Comparison of ENCODE assay signal across 16 mouse cellular contexts in genomic region chr1:20478695-20479094, GRCm38 (mm10).
DNase-seq lines count a peak whose midpoint lies in the region; ATAC-seq and TF ChIP-seq lines count a peak whose summit lies in the region.
"Had no signal": no experiment of that assay in that cellular context is flagged by ENCODE, and none has a peak within 500 bp of the region (broad histone marks: within the 10 kb centered on the region; RNA-seq: fewer than 3 reads in every experiment).

No protein-coding gene starts in this region.

- no peak overlapping the region for H3K4me3 ChIP-seq in embryonic facial prominence, embryonic 12.5 days
- no peak overlapping the region for H3K4me3 ChIP-seq in embryonic facial prominence, embryonic 10.5 days
- 0 out of 2 replicates have a peak overlapping the region, but pooled peaks have one; percentile 46 for H3K4me3 ChIP-seq in hindbrain, embryonic 13.5 days
- H3K4me3 ChIP-seq in midbrain, embryonic 13.5 days (replicated peaks): peak overlapping the region; percentile 46

- H3K36me3 ChIP-seq in embryonic facial prominence, embryonic 12.5 days: no peaks in the 10 kb centered on the region
- H3K36me3 ChIP-seq in embryonic facial prominence, embryonic 10.5 days (replicated peaks): no peaks in the 10 kb centered on the region
- no peaks in the 10 kb centered on the region for H3K36me3 ChIP-seq in hindbrain, embryonic 13.5 days
- no peaks in the 10 kb centered on the region for H3K36me3 ChIP-seq in midbrain, embryonic 13.5 days
- H3K36me3 ChIP-seq: G1E had no signal

- WGBS in embryonic facial prominence, embryonic 12.5 days: 76% methylated on average over 3 of the region's 3 CpGs
- 82% methylated on average over 3 of the region's 3 CpGs for WGBS in embryonic facial prominence, embryonic 10.5 days
- WGBS in hindbrain, embryonic 13.5 days: 65% methylated on average over 3 of the region's 3 CpGs
- 79% methylated on average over 3 of the region's 3 CpGs for WGBS in midbrain, embryonic 13.5 days

- H3K4me1 ChIP-seq in embryonic facial prominence, embryonic 12.5 days: peaks cover 9% of the 10 kb centered on the region; the same call in 1 of the 2 replicates
- peaks cover 9% of the 10 kb centered on the region for H3K4me1 ChIP-seq in embryonic facial prominence, embryonic 10.5 days
- peaks cover 18% of the 10 kb centered on the region; the same call in 1 of the 2 replicates for H3K4me1 ChIP-seq in hindbrain, embryonic 13.5 days (replicated peaks)
- peaks cover 11% of the 10 kb centered on the region; the same call in 1 of the 2 replicates for H3K4me1 ChIP-seq in midbrain, embryonic 13.5 days (replicated peaks)

- no peak overlapping the region for H3K27ac ChIP-seq in embryonic facial prominence, embryonic 12.5 days
- no peak overlapping the region for H3K27ac ChIP-seq in embryonic facial prominence, embryonic 10.5 days (replicated peaks)
- H3K27ac ChIP-seq in hindbrain, embryonic 13.5 days: peak overlapping the region; percentile 90
- H3K27ac ChIP-seq in midbrain, embryonic 13.5 days: peak overlapping the region; percentile 89
- H3K27ac ChIP-seq: gastrocnemius, adult 2 months had no signal

- TF ChIP-seq POLR2A in brain, embryonic 14.5 days (IDR thresholded peaks at IDR 0.05; ENCODE audit: borderline replicate concordance, extremely low read depth, insufficient read depth, insufficient read length, poor library complexity, severe bottlenecking): no peak

- no peak for ATAC-seq in embryonic facial prominence, embryonic 12.5 days (ENCODE audit: insufficient number of reproducible peaks, insufficient read depth, low FRiP score, low TSS enrichment)
- ATAC-seq in hindbrain, embryonic 13.5 days (ENCODE audit: low FRiP score): peak; percentile 52; the same call in 1 of the 2 replicates
- peak; percentile 50; the same call in 1 of the 2 replicates for ATAC-seq in midbrain, embryonic 13.5 days
- ATAC-seq: CD4-positive, CD25-positive, alpha-beta regulatory T cell, adult 4 months had no signal

- peak overlapping the region; percentile 74; the same call in 1 of the 2 replicates for H3K4me2 ChIP-seq in embryonic facial prominence, embryonic 12.5 days (replicated peaks)
- peak overlapping the region; percentile 74 for H3K4me2 ChIP-seq in hindbrain, embryonic 13.5 days
- peak overlapping the region; percentile 70 for H3K4me2 ChIP-seq in midbrain, embryonic 13.5 days (replicated peaks)

- peaks cover 8% of the 10 kb centered on the region; the same call in 1 of the 2 replicates for H3K27me3 ChIP-seq in embryonic facial prominence, embryonic 12.5 days
- peaks cover 38% of the 10 kb centered on the region for H3K27me3 ChIP-seq in embryonic facial prominence, embryonic 10.5 days (replicated peaks; ENCODE audit: low read depth, poor library complexity, severe bottlenecking)
- no peaks in the 10 kb centered on the region for H3K27me3 ChIP-seq in hindbrain, embryonic 13.5 days
- H3K27me3 ChIP-seq in midbrain, embryonic 13.5 days: no peaks in the 10 kb centered on the region

- H3K9me3 ChIP-seq in embryonic facial prominence, embryonic 12.5 days: no peaks in the 10 kb centered on the region
- no peaks in the 10 kb centered on the region for H3K9me3 ChIP-seq in embryonic facial prominence, embryonic 10.5 days
- no peaks in the 10 kb centered on the region for H3K9me3 ChIP-seq in hindbrain, embryonic 13.5 days
- no peaks in the 10 kb centered on the region for H3K9me3 ChIP-seq in midbrain, embryonic 13.5 days
- H3K9me3 ChIP-seq: G1E had no signal

- no peak overlapping the region for H3K9ac ChIP-seq in embryonic facial prominence, embryonic 12.5 days
- 0 out of 2 replicates have a peak overlapping the region, but pooled peaks have one; percentile 72 for H3K9ac ChIP-seq in hindbrain, embryonic 13.5 days
- H3K9ac ChIP-seq in midbrain, embryonic 13.5 days (replicated peaks): no peak overlapping the region; the same call in 1 of the 2 replicates

- intact Hi-C loops in left cerebral cortex, postnatal 10 days (cut with DNase I): no loop called here

- no peak for TF ChIP-seq CTCF in brain, embryonic 14.5 days (IDR thresholded peaks at IDR 0.05; ENCODE audit: borderline replicate concordance, extremely low read depth, insufficient read depth, insufficient read length)

- no peak for DNase-seq in embryonic facial prominence, embryonic 10.5 days (ENCODE audit: low spot score)
- DNase-seq in brain, embryonic 14.5 days (ENCODE audit: low read depth): peak; percentile 35
- DNase-seq in left cerebral cortex, postnatal 10 days (ENCODE audit: extremely low spot score in 1 of 2, low spot score in 2 of 2): no peak
- DNase-seq in cerebellum, adult 8-10 months: no peak
- no peak for DNase-seq in adrenal gland, postnatal 25 days
- DNase-seq: gastrocnemius, adult 2 months; heart, adult 11 months; kidney, adult 9 months; kidney, postnatal 4 days; lung, adult 2 months; lung, postnatal 36 days had no signal

Comparison
In these comparisons a context has a peak if more than half of its experiments do, and no peak if none do; other contexts are left out.
1. H3K27ac ChIP-seq: peak in hindbrain, embryonic 13.5 days (single experiment) and midbrain, embryonic 13.5 days (single experiment); none in embryonic facial prominence, embryonic 12.5 days (single experiment) and embryonic facial prominence, embryonic 10.5 days (single experiment).
2. H3K4me3 ChIP-seq: peak in hindbrain, embryonic 13.5 days (single experiment) and midbrain, embryonic 13.5 days (single experiment); none in embryonic facial prominence, embryonic 12.5 days (single experiment) and embryonic facial prominence, embryonic 10.5 days (single experiment).
3. Peak in every context shown above with its lines, with median percentiles within 50 percentile points of each other: H3K4me2 ChIP-seq.